Mouse (Mus musculus) megakaryocyte-erythroid progenitor cell, adult 5-6 weeks (primary cell): Measurements from ENCODE around the gene Bloc1s2. TPM values are rescaled to one million over a fixed set of nuclear protein-coding genes. Genes with fewer than 3 reads are reported as not detected.
"Not testable (repeated sequence)": the region's sequence is repeated elsewhere in the genome, so short reads cannot be mapped to it uniquely, and the experiment has no call there.

Source experiments
- ATAC-seq: replicated peaks from 2 replicates; pipeline ENCODE4 v1.8.0; 2016; ENCODE audit warnings: mild to moderate bottlenecking, inconsistent platforms; ENCODE audit not compliant: severe bottlenecking, poor library complexity, low FRiP score, low TSS enrichment
- total RNA-seq, 2 experiments: library from RNA; stranded (forward) in 1 of 2; stranded (reverse) in 1 of 2; fragments of 200-1000, 215-1000 nt in 1 of 2; fragments of >200 nt in 1 of 2; fragmentation: Nextera tagmentation in 1 of 2; gene quantifications; 2 replicates each; pipeline ENCODE4 v1.2.3; 2014 to 2017

Gene Bloc1s2
- total RNA-seq, 2 experiments from 2014 or later = 33.0 to 75.1 TPM

GRCm38 (mm10) chr19:44132917-44133316 is 13.3 kb downstream of the Bloc1s2 start:
- no peak for ATAC-seq

DNA sequence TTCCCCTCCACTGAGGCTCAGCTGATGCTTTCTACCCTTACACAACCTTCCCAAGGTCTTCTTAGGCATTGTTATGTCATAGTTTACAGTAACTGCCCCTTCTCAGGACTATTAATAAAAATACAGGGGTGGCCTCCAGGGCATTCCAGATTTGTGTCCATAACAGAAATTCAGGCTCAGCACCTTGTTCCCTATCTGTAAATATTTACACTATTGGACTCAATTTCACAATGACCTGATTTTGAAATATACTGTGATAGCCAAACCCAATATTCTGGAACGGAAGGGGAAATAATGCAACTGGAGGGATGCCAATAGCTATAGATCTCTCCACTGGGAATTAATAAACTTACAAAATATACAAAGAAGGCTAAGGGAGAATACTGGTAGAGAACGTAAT is 17.7 kb downstream of the Bloc1s2 start:
- no peak for ATAC-seq

DNA sequence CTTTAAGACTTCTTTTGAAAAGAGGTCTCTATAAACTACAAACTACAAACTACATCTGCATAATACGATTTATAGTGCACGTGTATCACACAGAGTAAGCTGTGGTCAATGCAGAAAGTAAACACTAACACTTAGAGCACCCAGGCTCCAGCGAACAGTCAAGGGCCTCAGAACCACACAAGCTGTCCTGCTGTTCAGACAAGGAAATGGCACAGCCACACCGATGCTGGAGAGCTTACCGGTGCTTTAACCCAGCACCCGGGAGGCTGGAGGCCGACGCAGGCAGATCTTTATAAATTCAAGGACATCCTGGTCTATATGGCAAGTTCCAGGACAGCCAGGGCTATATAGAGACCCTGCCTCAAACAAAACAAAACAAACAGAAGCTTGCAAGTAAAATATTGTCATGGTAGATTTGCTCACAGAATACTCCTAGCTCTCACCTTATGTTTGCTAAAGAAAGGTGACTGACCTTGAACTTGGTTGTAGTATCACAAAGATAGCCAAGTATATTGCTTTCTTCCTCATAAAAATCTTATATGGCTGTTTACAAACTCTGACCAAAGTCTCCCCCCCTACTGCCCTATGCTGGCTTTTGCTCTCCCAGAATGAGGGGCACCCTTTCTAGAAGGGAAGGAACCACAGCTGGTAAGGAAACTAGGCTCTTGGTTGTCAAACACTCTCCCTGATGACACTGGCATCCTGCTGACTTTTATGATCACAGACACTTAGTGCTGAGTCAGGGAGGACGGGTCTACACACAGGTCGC is 18.3 kb downstream of the Bloc1s2 start:
- no peak for ATAC-seq

DNA sequence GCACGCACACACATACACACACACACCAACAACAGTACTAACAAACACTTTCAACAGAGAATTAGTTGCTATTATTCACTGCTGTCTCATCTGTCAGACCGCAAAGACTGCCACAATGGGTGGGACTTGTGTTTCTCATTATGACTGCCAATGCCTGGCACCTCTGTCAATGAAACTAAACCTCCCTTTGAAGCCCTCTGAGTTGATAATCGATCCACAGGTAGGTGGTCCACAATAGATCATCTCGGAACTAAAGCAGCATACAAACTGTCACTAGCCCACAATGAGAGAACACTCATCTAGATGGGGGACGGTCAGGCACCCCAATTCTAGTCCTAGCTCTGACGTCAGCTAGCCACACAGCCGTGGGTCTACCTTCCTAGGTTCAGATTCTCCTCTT is 25.1 kb downstream of the Bloc1s2 start:
- ATAC-seq = no peak

DNA sequence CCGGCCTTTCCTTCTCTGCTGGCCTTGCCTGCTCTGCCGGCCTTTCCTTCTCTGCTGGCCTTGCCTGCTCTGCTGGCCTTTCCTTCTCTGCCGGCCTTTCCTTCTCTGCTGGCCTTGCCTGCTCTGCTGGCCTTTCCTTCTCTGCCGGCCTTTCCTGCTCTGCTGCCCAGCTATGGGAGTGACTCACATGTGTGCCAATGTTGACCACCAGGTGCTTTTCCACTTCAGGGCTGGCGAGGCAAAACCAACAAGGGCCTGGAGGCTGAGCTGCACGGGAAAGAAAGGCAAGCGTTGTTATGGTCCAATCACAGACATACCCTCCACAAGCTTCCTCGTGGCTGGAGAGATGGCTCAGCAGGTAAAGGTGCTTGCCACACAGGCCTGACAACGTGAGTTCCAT is 25.6 kb downstream of the Bloc1s2 start:
- ATAC-seq = not testable (repeated sequence)

DNA sequence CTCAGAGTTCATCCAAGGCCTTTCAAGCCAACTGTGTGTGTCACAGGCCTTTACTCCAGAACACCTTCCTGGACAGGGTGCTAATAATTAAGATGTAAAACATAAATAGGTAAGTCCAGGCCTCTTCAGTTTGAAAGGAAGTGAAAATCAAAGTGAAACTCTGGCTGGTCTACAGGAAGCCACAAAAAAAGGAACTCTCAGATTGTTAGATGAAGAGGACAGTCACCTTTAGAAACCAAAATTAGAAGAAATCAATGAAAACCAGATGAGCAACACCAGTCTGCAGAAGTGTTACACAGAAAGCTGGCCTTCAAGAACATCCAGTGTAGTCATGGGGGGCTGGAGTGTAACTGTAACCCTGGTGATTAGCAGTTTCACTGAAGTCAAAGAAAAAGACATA is 28.5 kb downstream of the Bloc1s2 start:
- no peak for ATAC-seq

- ATAC-seq = peak; percentile 59
Observed at GRCm38 (mm10) chr19:44111706-44112105, 34.5 kb downstream of the Bloc1s2 start.

DNA sequence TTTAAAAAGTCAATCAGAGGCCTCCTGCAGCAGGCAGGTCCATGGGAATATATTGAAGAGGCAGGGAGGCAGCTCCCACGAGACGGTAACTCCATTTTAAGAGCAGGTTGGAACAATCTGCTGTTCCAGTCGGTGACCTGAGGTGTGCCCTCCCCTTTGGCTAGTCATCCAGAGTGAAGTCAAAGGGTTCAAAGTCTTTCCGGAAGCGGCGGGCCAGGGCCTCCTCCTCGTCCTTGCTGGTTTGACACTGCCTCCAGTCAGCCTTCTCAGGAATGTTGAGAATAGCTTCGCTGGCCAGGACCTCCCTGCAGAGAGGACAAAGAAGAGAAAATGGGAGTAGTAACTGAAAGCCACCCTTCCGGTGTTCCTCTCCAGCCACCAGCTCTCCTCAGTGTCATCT is 35.9 kb downstream of the Bloc1s2 start:
- ATAC-seq = no peak

DNA sequence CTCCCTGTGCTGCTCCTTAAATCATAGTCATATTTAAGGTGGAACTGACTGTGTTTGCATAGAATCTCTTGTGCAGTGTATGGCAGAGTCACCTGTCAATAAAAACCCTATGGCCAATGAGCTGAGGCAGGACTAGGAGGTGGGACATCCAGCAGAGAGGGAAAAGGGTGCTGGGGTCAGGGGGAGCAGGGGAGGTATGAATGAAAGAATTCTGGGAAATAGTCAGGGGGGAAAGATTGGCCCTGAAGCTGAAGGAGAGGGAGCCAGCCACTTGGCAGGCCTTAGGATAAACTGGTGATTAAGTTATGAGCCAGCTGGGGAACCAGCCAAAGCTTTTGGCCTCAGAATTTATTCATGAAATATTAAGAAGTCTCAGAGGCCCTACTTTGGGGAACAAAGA is 37.2 kb downstream of the Bloc1s2 start:
- ATAC-seq = no peak

GRCm38 (mm10) chr19:44107661-44108521 is 38.4 kb downstream of the Bloc1s2 start:
- no peak for ATAC-seq

GRCm38 (mm10) chr19:44106831-44107660 is 39.2 kb downstream of the Bloc1s2 start, which contains the start of gene Chuk:
Chuk (minus strand) TSS chr19:44107480.
- peak; percentile 92 for ATAC-seq

- ATAC-seq = no peak
Observed at GRCm38 (mm10) chr19:44104393-44104792, 41.9 kb downstream of the Bloc1s2 start.

- no peak for ATAC-seq
Observed at GRCm38 (mm10) chr19:44103001-44103400, 43.2 kb downstream of the Bloc1s2 start.

- peak; percentile 87 for ATAC-seq
Observed at GRCm38 (mm10) chr19:44100840-44101239, 45.4 kb downstream of the Bloc1s2 start.

Other genes with a start within 250 kb of the Bloc1s2 start
- gene Dnmbp, start 206.3 kb downstream of the Bloc1s2 start, total RNA-seq (2014; fragmentation: Nextera tagmentation) = 2.1 and 5.0 TPM in 2 replicates
- gene Dnmbp, start 206.3 kb downstream of the Bloc1s2 start, total RNA-seq (2017) = 1.8 and 1.9 TPM in 2 replicates
- not detected in 2 replicates for gene Cpn1, start 159.9 kb downstream of the Bloc1s2 start, total RNA-seq (2014; fragmentation: Nextera tagmentation)
- gene Cpn1, start 159.9 kb downstream of the Bloc1s2 start, total RNA-seq (2017) = not detected in 2 replicates
- not detected in 2 replicates for gene Cyp2c23, start 117.2 kb downstream of the Bloc1s2 start, total RNA-seq (2014; fragmentation: Nextera tagmentation)
- not detected in 2 replicates for gene Cyp2c23, start 117.2 kb downstream of the Bloc1s2 start, total RNA-seq (2017)
- gene Erlin1, start 76.7 kb downstream of the Bloc1s2 start, total RNA-seq (2014; fragmentation: Nextera tagmentation) = 20.0 and 27.8 TPM in 2 replicates
- gene Erlin1, start 76.7 kb downstream of the Bloc1s2 start, total RNA-seq (2017) = 18.7 and 19.3 TPM in 2 replicates
- 51.8 and 62.3 TPM in 2 replicates for gene Chuk, start 39.0 kb downstream of the Bloc1s2 start, total RNA-seq (2014; fragmentation: Nextera tagmentation)
- gene Chuk, start 39.0 kb downstream of the Bloc1s2 start, total RNA-seq (2017) = 66.0 and 75.8 TPM in 2 replicates
- gene Cwf19l1, start 10.6 kb downstream of the Bloc1s2 start, total RNA-seq (2014; fragmentation: Nextera tagmentation) = 52.6 and 56.0 TPM in 2 replicates
- gene Cwf19l1, start 10.6 kb downstream of the Bloc1s2 start, total RNA-seq (2017) = 37.2 and 68.7 TPM in 2 replicates
- gene Pkd2l1, start 46.0 kb upstream of the Bloc1s2 start, total RNA-seq (2014; fragmentation: Nextera tagmentation) = 0.04 TPM in 1 of 2 replicates, not detected in the other
- gene Pkd2l1, start 46.0 kb upstream of the Bloc1s2 start, total RNA-seq (2017) = not detected in 2 replicates
- gene Scd3, start 56.8 kb upstream of the Bloc1s2 start, total RNA-seq (2014; fragmentation: Nextera tagmentation) = not detected in 2 replicates
- gene Scd3, start 56.8 kb upstream of the Bloc1s2 start, total RNA-seq (2017) = not detected in 2 replicates
- 56.2 and 62.2 TPM in 2 replicates for gene Scd2, start 147.2 kb upstream of the Bloc1s2 start, total RNA-seq (2014; fragmentation: Nextera tagmentation)
- gene Scd2, start 147.2 kb upstream of the Bloc1s2 start, total RNA-seq (2017) = 71.9 and 90.7 TPM in 2 replicates
- 0.69 and 2.1 TPM in 2 replicates for gene Scd4, start 186.6 kb upstream of the Bloc1s2 start, total RNA-seq (2014; fragmentation: Nextera tagmentation)
- 0.38 TPM in 1 of 2 replicates, not detected in the other for gene Scd4, start 186.6 kb upstream of the Bloc1s2 start, total RNA-seq (2017)